ENCODE assay signal across 8 mouse cellular contexts in genomic region chr3:88140903-88141430, GRCm38 (mm10). TPM values are rescaled to one million over a fixed set of nuclear protein-coding genes. Genes with fewer than 3 reads are reported as not detected.
DNase-seq lines count a peak whose midpoint lies in the region; ATAC-seq lines count a peak whose summit lies in the region.

No protein-coding gene starts in this region.

- H3K36me3 ChIP-seq in heart, embryonic 14.5 days (ENCODE audit: control insufficient read depth, insufficient read depth, low read length) = peaks cover 5% of the 10 kb centered on the region
- H3K36me3 ChIP-seq in hindbrain, embryonic 14.5 days (replicated peaks; ENCODE audit: control insufficient read depth, insufficient read depth) = no peaks in the 10 kb centered on the region

- 35% methylated on average over 6 of the region's 6 CpGs for WGBS in heart, embryonic 14.5 days
- WGBS in hindbrain, embryonic 14.5 days = 53% methylated on average over 6 of the region's 6 CpGs

- H3K9ac ChIP-seq in heart, embryonic 14.5 days (ENCODE audit: low read length) = peak overlapping the region; percentile 100
- H3K9ac ChIP-seq in hindbrain, embryonic 14.5 days = no peak overlapping the region

- H3K9me3 ChIP-seq in heart, embryonic 14.5 days (ENCODE audit: control insufficient read depth, low read length) = no peaks in the 10 kb centered on the region
- H3K9me3 ChIP-seq in hindbrain, embryonic 14.5 days (ENCODE audit: control insufficient read depth, low read length) = no peaks in the 10 kb centered on the region

- no peak for DNase-seq in heart, adult 11 months
- DNase-seq in T-cell, adult 2 months (ENCODE audit: low spot score) = peak; percentile 63
- no peak for DNase-seq in hindbrain, embryonic 14.5 days (ENCODE audit: low spot score)
- DNase-seq in natural killer cell, adult 2 months (ENCODE audit: low spot score in 2 of 2) = peak; percentile 54 to 66
- DNase-seq in adrenal gland, postnatal 25 days = no peak
- DNase-seq in layer of hippocampus, adult 9-11 months = no peak

- H3K4me3 ChIP-seq in heart, embryonic 14.5 days (ENCODE audit: control insufficient read depth in 1 of 2, insufficient read depth in 1 of 2, low read depth in 1 of 2, low read length in 2 of 2) = peak overlapping the region in 1 of 2 experiments; percentile 98; a peak in 2 of 4 replicates
- H3K4me3 ChIP-seq in hindbrain, embryonic 14.5 days (replicated peaks; ENCODE audit: low read length) = 0 out of 2 replicates have a peak overlapping the region, but pooled peaks have one; percentile 63

- no peaks in the 10 kb centered on the region for H3K27me3 ChIP-seq in heart, embryonic 14.5 days (ENCODE audit: control insufficient read depth, insufficient read depth, low read length)
- peaks cover 19% of the 10 kb centered on the region for H3K27me3 ChIP-seq in hindbrain, embryonic 14.5 days (ENCODE audit: control insufficient read depth, insufficient read depth, low read length)

- peak overlapping the region; percentile 74 for H3K4me2 ChIP-seq in heart, embryonic 14.5 days (ENCODE audit: low read length)
- H3K4me2 ChIP-seq in hindbrain, embryonic 14.5 days (replicated peaks) = peak overlapping the region; percentile 96

- no peak for ATAC-seq in heart, embryonic 14.5 days (ENCODE audit: insufficient number of reproducible peaks, insufficient read depth, low FRiP score, low read depth)
- ATAC-seq in hindbrain, embryonic 14.5 days (ENCODE audit: low FRiP score) = no peak
- ATAC-seq in megakaryocyte-erythroid progenitor cell, adult 5-6 weeks (replicated peaks; ENCODE audit: low FRiP score, low TSS enrichment, poor library complexity, severe bottlenecking) = no peak

- peaks cover 41 to 57% of the 10 kb centered on the region in 2 experiments for H3K4me1 ChIP-seq in heart, embryonic 14.5 days (ENCODE audit: control insufficient read depth in 2 of 2, insufficient read depth in 2 of 2, low read length in 2 of 2)
- peaks cover 61% of the 10 kb centered on the region for H3K4me1 ChIP-seq in hindbrain, embryonic 14.5 days (replicated peaks; ENCODE audit: control insufficient read depth, insufficient read depth, low read length)

- H3K27ac ChIP-seq in heart, embryonic 14.5 days (replicated peaks in 1 of 2; ENCODE audit: control insufficient read depth in 1 of 2, insufficient read depth in 1 of 2, low read depth in 2 of 2, low read length in 2 of 2) = peak overlapping the region; percentile 99 to 100
- H3K27ac ChIP-seq in hindbrain, embryonic 14.5 days = peak overlapping the region; percentile 97

RNA-seq across cellular contexts. Expression of gene Mef2d, which starts 1.2 kb away (rescaled TPM):
- 52.1 and 52.7 TPM in 2 replicates for polyA plus RNA-seq in heart, embryonic 14.5 days (2014; fragmentation: Nextera tagmentation; extraction: Ambion mirVana)
- polyA plus RNA-seq in hindbrain, embryonic 14.5 days (2014; fragmentation: Nextera tagmentation; extraction: Ambion mirVana) = 20.4 and 22.4 TPM in 2 replicates
- 104 TPM in 2 replicates for total RNA-seq in adrenal gland, postnatal 25 days (2021)
- 91.9 and 97.4 TPM in 2 replicates for total RNA-seq in megakaryocyte-erythroid progenitor cell, adult 5-6 weeks (2014; fragmentation: Nextera tagmentation)
- total RNA-seq in megakaryocyte-erythroid progenitor cell, adult 5-6 weeks (2017) = 19.7 and 50.5 TPM in 2 replicates

RNA-seq across cellular contexts. Expression of gene Iqgap3, which starts 59.2 kb away (rescaled TPM):
- 22.8 and 26.4 TPM in 2 replicates for polyA plus RNA-seq in heart, embryonic 14.5 days (2014; fragmentation: Nextera tagmentation; extraction: Ambion mirVana)
- 2.4 and 3.1 TPM in 2 replicates for polyA plus RNA-seq in hindbrain, embryonic 14.5 days (2014; fragmentation: Nextera tagmentation; extraction: Ambion mirVana)
- 4.5 and 5.9 TPM in 2 replicates for total RNA-seq in adrenal gland, postnatal 25 days (2021)
- total RNA-seq in megakaryocyte-erythroid progenitor cell, adult 5-6 weeks (2014; fragmentation: Nextera tagmentation) = 9.7 and 16.0 TPM in 2 replicates
- 6.6 and 15.2 TPM in 2 replicates for total RNA-seq in megakaryocyte-erythroid progenitor cell, adult 5-6 weeks (2017)

Comparison
In these comparisons a context has a peak if more than half of its experiments do, and no peak if none do; other contexts are left out.
1. DNase-seq: peak in T-cell, adult 2 months (single experiment) and natural killer cell, adult 2 months (2 of 2); none in heart, adult 11 months (single experiment), hindbrain, embryonic 14.5 days (single experiment), adrenal gland, postnatal 25 days (single experiment) and layer of hippocampus, adult 9-11 months (single experiment).